Mouse (Mus musculus): ENCODE results near the gene Fbxl17. TPM values are rescaled to one million over a fixed set of nuclear protein-coding genes. Genes with fewer than 3 reads are reported as not detected.
A peak's percentile ranks its signal among the peaks of the same experiment; 100 is the strongest.

Fbxl17 gene
- total and polyA plus RNA-seq, 3 experiments = 5.0 to 9.7 TPM; not detected in 1

DNA sequence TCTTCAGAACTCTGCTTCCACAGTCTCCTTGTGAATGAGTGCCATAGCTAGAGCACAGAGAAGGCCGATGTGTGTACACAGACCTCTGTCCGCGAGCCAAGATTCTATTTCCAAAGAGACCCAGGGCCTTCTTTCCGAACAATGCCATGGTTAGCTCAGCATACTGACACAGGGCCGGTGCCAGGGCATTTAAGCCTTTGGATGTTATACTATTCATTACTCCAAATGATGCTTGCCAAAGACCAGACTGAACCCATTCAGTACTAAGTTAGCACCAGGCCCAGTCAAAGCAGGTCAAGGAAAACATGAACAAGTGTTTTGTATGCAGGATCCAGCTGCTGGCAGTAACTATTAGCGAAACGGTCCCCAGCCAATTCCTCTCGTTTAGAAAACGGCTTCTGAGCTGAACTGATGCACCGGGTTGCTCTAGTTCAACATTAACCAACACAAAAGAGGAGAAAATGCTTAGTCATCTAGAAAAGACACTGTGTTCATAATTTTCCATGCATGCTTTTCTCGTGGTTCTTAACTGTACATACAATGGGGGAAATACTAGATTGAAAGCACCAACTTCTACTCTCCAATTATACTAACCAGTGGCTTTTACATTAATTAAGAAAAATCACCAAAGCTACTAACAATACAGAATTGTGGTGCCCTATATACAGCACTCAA, 214.4 kb downstream of the Fbxl17 start:
- Histone ChIP-seq H3K27ac (ENCODE audit: control insufficient read depth, low read depth, low read length) (no peak overlapping the region), H3K36me3 (ENCODE audit: control insufficient read depth in 1 of 2, insufficient read depth in 2 of 2, low read length in 2 of 2) (peaks cover 0 to 8% of the 10 kb centered on the region in 2 experiments; a peak in 2 of 4 replicates), H3K4me1 (ENCODE audit: control insufficient read depth in 1 of 2, insufficient read depth in 2 of 2, low read length in 2 of 2) (peaks cover 3% of the 10 kb centered on the region in 2 experiments), H3K9me3 (replicated peaks; ENCODE audit: insufficient read depth, low read length) (no peaks in the 10 kb centered on the region), H3K79me2 (ENCODE audit: control insufficient read depth, insufficient read depth, low read length, poor library complexity) (no peaks in the 10 kb centered on the region), H3K27me3 (ENCODE audit: control insufficient read depth in 1 of 2, insufficient read depth in 2 of 2, low read length in 2 of 2) (no peaks in the 10 kb centered on the region), H3K9ac (ENCODE audit: control insufficient read depth, low read depth, low read length, poor library complexity, severe bottlenecking) (no peak overlapping the region), H3K4me3 (ENCODE audit: control insufficient read depth in 1 of 2, insufficient read depth in 1 of 2, low read depth in 2 of 2, low read length in 2 of 2) (no peak overlapping the region)
- no peak for DNase-seq (ENCODE audit: low read depth, low spot score)
- TF ChIP-seq ZKSCAN1 (IDR thresholded peaks at IDR 0.05; ENCODE audit: low read depth, low read length) (no peak), POLR2A (IDR thresholded peaks at IDR 0.05; ENCODE audit: control insufficient read depth in 1 of 2, insufficient read depth in 1 of 2, low read depth in 1 of 2, low read length in 2 of 2, poor library complexity in 1 of 2) (no peak), POLR2AphosphoS2 (IDR thresholded peaks at IDR 0.05; ENCODE audit: low read length) (no peak), E2F4 (IDR thresholded peaks at IDR 0.05; ENCODE audit: borderline replicate concordance, low read depth, low read length) (no peak), MAZ (IDR thresholded peaks at IDR 0.05; ENCODE audit: low read depth, low read length) (no peak), KAT2A (conservative IDR thresholded peaks at IDR 0.05; ENCODE audit: low read depth, low read length) (no peak), UBTF (IDR thresholded peaks at IDR 0.05; ENCODE audit: borderline replicate concordance, insufficient read depth, low read depth, low read length) (no peak), MAX (IDR thresholded peaks at IDR 0.05; ENCODE audit: low read length) (no peak), USF1 (IDR thresholded peaks at IDR 0.05; ENCODE audit: low read depth, low read length) (no peak)

DNA sequence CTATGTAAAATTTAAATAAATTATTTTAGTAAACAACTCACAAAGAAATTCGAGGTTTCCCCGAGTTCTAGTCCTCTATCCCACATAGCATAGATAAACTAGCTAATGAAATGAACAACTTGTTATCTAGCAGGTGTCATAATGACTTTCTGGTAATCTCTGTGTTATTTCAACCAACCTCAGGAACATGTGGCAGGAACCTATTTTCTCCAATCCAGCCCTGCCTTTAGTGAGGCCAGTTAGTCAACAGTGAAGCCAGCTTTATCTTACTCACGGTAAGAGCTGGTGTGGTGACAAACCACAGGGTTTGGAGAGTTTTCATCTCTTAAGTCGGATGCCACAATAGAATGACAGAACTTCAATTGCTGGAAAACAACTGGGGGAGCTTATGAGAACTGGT, 215.7 kb downstream of the Fbxl17 start:
- Histone ChIP-seq H3K36me3 (ENCODE audit: control insufficient read depth in 1 of 2, insufficient read depth in 2 of 2, low read length in 2 of 2) (peaks cover 0 to 8% of the 10 kb centered on the region in 2 experiments; a peak in 2 of 4 replicates), H3K79me2 (ENCODE audit: control insufficient read depth, insufficient read depth, low read length, poor library complexity) (no peaks in the 10 kb centered on the region), H3K27ac (ENCODE audit: control insufficient read depth, low read depth, low read length) (no peak overlapping the region), H3K9me3 (replicated peaks; ENCODE audit: insufficient read depth, low read length) (no peaks in the 10 kb centered on the region), H3K9ac (ENCODE audit: control insufficient read depth, low read depth, low read length, poor library complexity, severe bottlenecking) (no peak overlapping the region), H3K4me1 (ENCODE audit: control insufficient read depth in 1 of 2, insufficient read depth in 2 of 2, low read length in 2 of 2) (peaks cover 3% of the 10 kb centered on the region in 2 experiments), H3K27me3 (ENCODE audit: control insufficient read depth in 1 of 2, insufficient read depth in 2 of 2, low read length in 2 of 2) (no peaks in the 10 kb centered on the region), H3K4me3 (ENCODE audit: control insufficient read depth in 1 of 2, insufficient read depth in 1 of 2, low read depth in 2 of 2, low read length in 2 of 2) (no peak overlapping the region)
- TF ChIP-seq ETS1 (IDR thresholded peaks at IDR 0.05; ENCODE audit: low read depth, low read length) = peak; percentile 36; the same call in 1 of the 2 replicates
- peak; percentile 53 for TF ChIP-seq GATA1 (IDR thresholded peaks at IDR 0.05; ENCODE audit: low read depth, low read length)
- TF ChIP-seq ZMIZ1 (IDR thresholded peaks at IDR 0.05; ENCODE audit: low read depth, low read length) = no peak
- peak; percentile 11 to 42; a peak in 1 of 4 replicates for TF ChIP-seq EP300 (IDR thresholded peaks at IDR 0.05; ENCODE audit: low read depth in 1 of 2, low read length in 2 of 2)
- no peak for TF ChIP-seq ZC3H11A (IDR thresholded peaks at IDR 0.05; ENCODE audit: low read depth, low read length)
- TF ChIP-seq POLR2A (IDR thresholded peaks at IDR 0.05; ENCODE audit: control insufficient read depth in 1 of 2, insufficient read depth in 1 of 2, low read depth in 1 of 2, low read length in 2 of 2, poor library complexity in 1 of 2) = no peak
- TF ChIP-seq MEF2A (IDR thresholded peaks at IDR 0.05; ENCODE audit: extremely low read depth, insufficient replicate concordance, low read depth, low read length, poor library complexity, severe bottlenecking) = no peak
- no peak for TF ChIP-seq TBP (IDR thresholded peaks at IDR 0.05; ENCODE audit: low read depth, low read length)
- no peak for TF ChIP-seq MYB (IDR thresholded peaks at IDR 0.05; ENCODE audit: low read depth, low read length)
- TF ChIP-seq RCOR1 (IDR thresholded peaks at IDR 0.05; ENCODE audit: low read depth, low read length) = no peak; the same call in 1 of the 2 replicates
- TF ChIP-seq MAX (IDR thresholded peaks at IDR 0.05; ENCODE audit: low read length) = no peak
- TF ChIP-seq BHLHE40 (IDR thresholded peaks at IDR 0.05; ENCODE audit: borderline replicate concordance, low read depth, low read length) = no peak
- 0 out of 2 replicates have a peak, but pooled peaks have one; percentile 21 for TF ChIP-seq TAL1 (IDR thresholded peaks at IDR 0.05; ENCODE audit: low read length)
- peak; percentile 75 for DNase-seq (ENCODE audit: low read depth, low spot score)

Data from MEL (cell line).